Mouse (Mus musculus): Measurements from ENCODE around the gene Asb8. TPM values are rescaled to one million over a fixed set of nuclear protein-coding genes. Genes with fewer than 3 reads are reported as not detected.

The Asb8 gene
- total RNA-seq, 1 experiment from 2014 or later: 21.8 TPM

- ATAC-seq (ENCODE audit: extremely low read depth, insufficient number of reproducible peaks, low FRiP score, poor library complexity, severe bottlenecking): peak; percentile 68
Measured at GRCm38 (mm10) chr15:98093121-98094011, 72.1 kb downstream of the Asb8 start, which contains the start of gene Senp1. Gene Senp1 (minus strand): TSS chr15:98093744.

DNA sequence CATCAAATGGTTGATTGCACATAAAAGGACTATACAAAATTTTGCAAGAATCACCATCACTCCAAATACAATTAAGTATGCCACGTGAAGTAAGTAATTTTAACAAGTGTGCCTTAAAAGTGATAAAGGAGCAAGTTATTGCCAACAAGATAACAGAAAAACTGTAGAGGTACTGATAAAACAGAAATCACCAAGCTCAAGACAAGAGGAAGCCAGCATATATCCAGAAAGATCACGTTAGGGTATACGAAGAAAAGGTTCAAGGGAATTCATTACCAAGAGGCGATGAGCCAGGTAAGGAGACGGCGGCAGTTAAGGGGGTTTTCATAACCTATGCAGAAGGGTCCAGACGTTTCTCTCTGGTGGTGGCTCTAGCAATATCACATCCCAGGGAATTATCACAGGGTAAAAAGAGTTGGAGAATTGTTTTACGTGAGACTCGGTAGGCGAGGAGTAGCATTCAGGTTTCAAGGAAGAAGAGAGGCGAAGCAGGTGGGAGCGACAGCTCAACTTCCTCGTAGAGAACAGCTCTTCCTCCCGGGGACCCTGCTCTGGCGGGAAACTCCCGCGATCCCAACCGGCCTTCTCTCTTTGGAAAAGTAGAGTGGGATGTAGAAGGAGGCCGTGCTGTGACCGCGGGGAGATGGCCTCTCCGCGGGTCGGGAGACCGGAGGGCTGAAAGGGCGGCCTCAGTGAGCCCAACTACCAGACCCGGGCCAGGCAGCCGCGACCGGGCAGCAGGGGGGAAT is 72.9 kb downstream of the Asb8 start, which contains the start of gene Pfkm:
Gene Pfkm (plus strand): TSS at position 218 of the 749 bp plus-strand sequence.
- no peak for ATAC-seq (ENCODE audit: extremely low read depth, insufficient number of reproducible peaks, low FRiP score, poor library complexity, severe bottlenecking)

DNA sequence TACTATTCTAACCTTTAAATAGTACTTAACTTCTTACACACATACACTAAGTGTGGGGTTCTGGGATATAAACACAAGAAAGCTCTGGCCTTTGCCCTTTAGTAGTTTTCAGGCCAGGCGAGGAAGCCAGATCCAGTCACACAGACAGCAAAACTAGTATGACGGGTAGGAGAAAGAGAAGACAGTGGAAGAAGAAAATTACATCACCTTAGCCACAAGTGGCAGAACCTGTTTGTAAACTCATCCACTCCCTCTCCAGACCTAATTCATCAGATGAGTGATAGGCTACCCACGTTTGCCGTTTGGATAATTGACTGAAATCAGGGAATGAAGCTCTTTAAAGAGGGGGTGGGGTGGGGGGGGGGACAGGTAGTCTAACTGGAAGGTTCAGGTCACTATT is 73.6 kb downstream of the Asb8 start:
- no peak for ATAC-seq (ENCODE audit: extremely low read depth, insufficient number of reproducible peaks, low FRiP score, poor library complexity, severe bottlenecking)

DNA sequence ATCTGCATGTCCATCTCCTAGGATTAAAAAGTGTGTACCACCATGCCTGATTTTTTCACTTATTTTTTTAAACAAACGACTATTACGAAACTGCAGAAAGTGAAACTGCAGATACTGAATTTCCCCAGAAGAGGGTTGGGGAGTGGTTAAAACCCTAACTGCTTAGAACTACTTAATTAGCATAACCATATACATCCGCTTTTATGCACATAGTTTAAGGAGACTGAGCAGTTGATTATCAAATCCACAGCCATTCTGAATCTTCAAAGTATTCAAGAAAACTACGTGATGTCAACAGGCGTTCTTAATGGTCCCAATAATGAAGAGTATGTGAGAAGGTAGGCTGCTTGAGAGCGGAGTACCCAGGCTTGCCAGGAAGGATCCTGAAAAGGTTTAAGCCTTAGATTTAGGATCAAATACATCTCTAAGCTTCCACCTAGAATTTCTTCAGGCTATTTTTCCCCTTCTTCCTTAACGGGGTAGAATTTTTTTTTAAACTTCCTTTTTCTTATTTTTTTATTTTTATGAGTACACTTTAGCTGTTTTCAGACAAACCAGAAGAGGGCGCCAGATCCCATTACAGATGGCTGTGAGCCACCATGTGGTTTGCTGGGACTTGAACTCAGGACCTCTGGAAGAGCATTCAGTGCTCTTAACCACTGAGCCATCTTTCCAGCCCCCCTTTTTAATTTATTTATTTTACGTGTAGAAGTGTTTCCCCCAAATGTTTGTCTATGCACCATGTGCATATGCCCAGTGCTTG is 75.8 kb downstream of the Asb8 start:
- ATAC-seq (ENCODE audit: extremely low read depth, insufficient number of reproducible peaks, low FRiP score, poor library complexity, severe bottlenecking): peak; percentile 67

DNA sequence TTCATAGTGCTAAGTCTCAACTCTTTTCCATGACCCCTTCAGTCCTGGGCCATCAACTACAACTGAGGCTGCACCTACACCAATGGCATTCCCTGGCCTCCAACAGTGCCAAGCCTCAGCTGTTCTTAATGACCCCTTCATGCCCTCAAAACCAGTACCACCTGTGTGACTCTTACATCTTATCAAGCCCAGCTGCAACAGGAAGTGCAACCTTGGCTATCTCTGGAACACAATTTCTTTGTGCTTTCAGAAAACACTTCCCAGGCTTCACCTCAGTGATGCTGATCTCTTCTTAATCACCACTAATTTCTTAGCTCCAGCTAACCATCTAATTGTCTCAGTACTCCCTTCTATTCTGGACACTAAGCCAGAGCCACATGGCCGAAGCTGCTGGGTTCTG is 76.5 kb downstream of the Asb8 start:
- ATAC-seq (ENCODE audit: extremely low read depth, insufficient number of reproducible peaks, low FRiP score, poor library complexity, severe bottlenecking): no peak

Other genes starting within 250 kb of the Asb8 start
- 11.8 and 12.2 TPM in 2 replicates for gene Tmem106c, start 201.4 kb downstream of the Asb8 start, total RNA-seq (2017)
- not detected in 2 replicates for gene Col2a1, start 160.9 kb downstream of the Asb8 start, total RNA-seq (2017)
- gene Pfkm, start 73.0 kb downstream of the Asb8 start, total RNA-seq (2017): 2.2 and 2.6 TPM in 2 replicates
- 57.2 and 67.4 TPM in 2 replicates for gene Senp1, start 71.9 kb downstream of the Asb8 start, total RNA-seq (2017)
- gene Ccdc184, start 1.5 kb upstream of the Asb8 start, total RNA-seq (2017): not detected in 2 replicates
- not detected in 2 replicates for gene Olfr288, start 29.9 kb upstream of the Asb8 start, total RNA-seq (2017)
- gene Gm44579, start 55.4 kb upstream of the Asb8 start, total RNA-seq (2017): not detected in 2 replicates
- gene Olfr287, start 55.4 kb upstream of the Asb8 start, total RNA-seq (2017): not detected in 2 replicates
- gene Olfr286, start 68.8 kb upstream of the Asb8 start, total RNA-seq (2017): not detected in 2 replicates
- gene H1fnt, start 91.7 kb upstream of the Asb8 start, total RNA-seq (2017): not detected in 2 replicates
- 0.12 TPM in 1 of 2 replicates, not detected in the other for gene Zfp641, start 130.5 kb upstream of the Asb8 start, total RNA-seq (2017)
- not detected in 2 replicates for gene Olfr285, start 151.7 kb upstream of the Asb8 start, total RNA-seq (2017)
- gene Olfr284, start 175.4 kb upstream of the Asb8 start, total RNA-seq (2017): not detected in 2 replicates
- gene Olfr283, start 215.3 kb upstream of the Asb8 start, total RNA-seq (2017): not detected in 2 replicates

Measured in neutrophil, adult 5-6 weeks (primary cell).